Mouse (Mus musculus): ENCODE measurements around the gene Gls. TPM values are rescaled to one million over a fixed set of nuclear protein-coding genes. Genes with fewer than 3 reads are reported as not detected.

Gls gene
- 239 and 271 TPM in 2 replicates for polyA plus RNA-seq (2012; rRNA removed)

- Histone ChIP-seq H3K4me1 (ENCODE audit: control insufficient read depth, insufficient read depth, low read length) (peaks cover 1% of the 10 kb centered on the region; the same call in 1 of the 2 replicates), H3K27ac (ENCODE audit: insufficient read depth, low read length) (peak within 1 kb of the TSS; percentile 99), H3K4me3 (ENCODE audit: insufficient read depth, low read length) (peak within 1 kb of the TSS; percentile 92)
- TF ChIP-seq POLR2A (IDR thresholded peaks at IDR 0.05; ENCODE audit: extremely low read depth, insufficient read depth, low read length) (peak; percentile 96), CTCF (IDR thresholded peaks at IDR 0.05; ENCODE audit: extremely low read depth, insufficient read depth, low read length) (no peak)
These were observed at the start of gene Gls for GRCm38 (mm10) chr1:52233143-52233713. Gls (minus strand) TSS chr1:52233232.

GRCm38 (mm10) chr1:52279831-52280595 lies 47.0 kb upstream of the Gls start:
- TF ChIP-seq POLR2A (IDR thresholded peaks at IDR 0.05; ENCODE audit: extremely low read depth, insufficient read depth, low read length), result no peak
- no peak for TF ChIP-seq CTCF (IDR thresholded peaks at IDR 0.05; ENCODE audit: extremely low read depth, insufficient read depth, low read length)
- Histone ChIP-seq H3K4me1 (ENCODE audit: control insufficient read depth, insufficient read depth, low read length) (peaks cover 2% of the 10 kb centered on the region; the same call in 1 of the 2 replicates), H3K4me3 (ENCODE audit: insufficient read depth, low read length) (no peak overlapping the region), H3K27ac (ENCODE audit: insufficient read depth, low read length) (no peak overlapping the region)

- H3K4me1 ChIP-seq (ENCODE audit: control insufficient read depth, insufficient read depth, low read length), result peaks cover 2% of the 10 kb centered on the region; the same call in 1 of the 2 replicates
- no peak overlapping the region for H3K4me3 ChIP-seq (ENCODE audit: insufficient read depth, low read length)
- no peak overlapping the region for H3K27ac ChIP-seq (ENCODE audit: insufficient read depth, low read length)
- TF ChIP-seq CTCF (IDR thresholded peaks at IDR 0.05; ENCODE audit: extremely low read depth, insufficient read depth, low read length) (no peak), POLR2A (IDR thresholded peaks at IDR 0.05; ENCODE audit: extremely low read depth, insufficient read depth, low read length) (no peak)
These were observed 46.3 kb upstream of the Gls start for GRCm38 (mm10) chr1:52279331-52279730.

- TF ChIP-seq CTCF (IDR thresholded peaks at IDR 0.05; ENCODE audit: extremely low read depth, insufficient read depth, low read length) (no peak), POLR2A (IDR thresholded peaks at IDR 0.05; ENCODE audit: extremely low read depth, insufficient read depth, low read length) (no peak)
- Histone ChIP-seq H3K27ac (ENCODE audit: insufficient read depth, low read length) (no peak overlapping the region), H3K4me1 (ENCODE audit: control insufficient read depth, insufficient read depth, low read length) (peaks cover 2% of the 10 kb centered on the region; the same call in 1 of the 2 replicates), H3K4me3 (ENCODE audit: insufficient read depth, low read length) (no peak overlapping the region)
These were observed 45.0 kb upstream of the Gls start for GRCm38 (mm10) chr1:52278073-52278472.

DNA sequence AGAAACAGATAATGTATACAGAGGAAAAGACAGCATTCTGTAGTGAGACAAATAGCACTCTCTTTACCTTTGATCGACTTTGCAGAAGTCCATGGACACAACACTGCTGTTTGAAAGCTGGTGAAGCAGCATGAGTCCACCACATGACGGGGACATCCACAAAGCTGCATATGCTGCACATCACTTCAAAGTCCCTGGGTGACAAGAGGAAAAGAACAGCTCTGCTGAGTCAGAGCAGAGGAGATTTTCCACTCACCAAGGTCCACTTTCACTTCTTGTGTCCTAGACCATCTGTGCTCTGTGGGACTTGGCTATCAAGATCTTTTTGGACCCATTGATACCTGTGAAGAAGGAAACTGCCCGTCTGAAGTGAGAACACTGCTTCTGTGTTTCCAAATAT lies 41.2 kb upstream of the Gls start:
- TF ChIP-seq CTCF (IDR thresholded peaks at IDR 0.05; ENCODE audit: extremely low read depth, insufficient read depth, low read length) (no peak), POLR2A (IDR thresholded peaks at IDR 0.05; ENCODE audit: extremely low read depth, insufficient read depth, low read length) (no peak)
- Histone ChIP-seq H3K4me1 (ENCODE audit: control insufficient read depth, insufficient read depth, low read length) (peaks cover 2% of the 10 kb centered on the region; the same call in 1 of the 2 replicates), H3K27ac (ENCODE audit: insufficient read depth, low read length) (no peak overlapping the region), H3K4me3 (ENCODE audit: insufficient read depth, low read length) (no peak overlapping the region)

DNA sequence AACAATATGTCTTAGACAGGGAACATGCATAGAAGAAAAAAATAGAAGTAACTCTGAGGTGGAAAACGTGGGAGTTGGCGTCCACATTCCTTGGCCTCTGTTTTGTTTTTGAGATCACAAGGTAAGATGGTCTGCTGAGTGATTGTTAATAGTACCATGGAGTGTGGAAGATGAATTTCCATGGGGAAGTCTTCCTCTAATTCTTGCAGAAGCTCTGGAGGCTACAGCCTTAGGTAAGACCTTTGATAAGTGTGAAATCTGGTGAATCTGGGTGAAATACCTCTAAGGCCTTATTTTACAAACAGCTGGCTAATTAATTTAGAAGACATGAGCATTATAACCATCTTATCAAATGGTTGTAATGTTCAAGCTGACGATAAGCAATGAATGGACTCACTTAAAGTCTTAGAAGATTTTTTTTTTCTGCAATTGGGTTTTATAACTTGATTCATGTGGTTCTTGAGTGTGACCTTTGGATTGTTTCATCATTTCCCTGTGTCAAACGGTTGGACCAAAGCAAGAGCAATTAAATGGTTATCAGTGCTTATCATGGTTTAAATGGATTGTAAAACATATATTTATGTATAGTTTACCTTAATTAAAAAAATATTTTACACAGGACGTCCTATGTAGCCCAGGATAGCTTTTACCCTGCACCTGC lies 39.1 kb upstream of the Gls start:
- no peak for TF ChIP-seq CTCF (IDR thresholded peaks at IDR 0.05; ENCODE audit: extremely low read depth, insufficient read depth, low read length)
- no peak for TF ChIP-seq POLR2A (IDR thresholded peaks at IDR 0.05; ENCODE audit: extremely low read depth, insufficient read depth, low read length)
- peaks cover 2% of the 10 kb centered on the region; the same call in 1 of the 2 replicates for H3K4me1 ChIP-seq (ENCODE audit: control insufficient read depth, insufficient read depth, low read length)
- H3K27ac ChIP-seq (ENCODE audit: insufficient read depth, low read length), result no peak overlapping the region
- no peak overlapping the region for H3K4me3 ChIP-seq (ENCODE audit: insufficient read depth, low read length)

GRCm38 (mm10) chr1:52270354-52270753 lies 37.3 kb upstream of the Gls start:
- Histone ChIP-seq H3K27ac (ENCODE audit: insufficient read depth, low read length) (no peak overlapping the region), H3K4me3 (ENCODE audit: insufficient read depth, low read length) (no peak overlapping the region), H3K4me1 (ENCODE audit: control insufficient read depth, insufficient read depth, low read length) (peaks cover 2% of the 10 kb centered on the region; the same call in 1 of the 2 replicates)
- TF ChIP-seq POLR2A (IDR thresholded peaks at IDR 0.05; ENCODE audit: extremely low read depth, insufficient read depth, low read length) (no peak), CTCF (IDR thresholded peaks at IDR 0.05; ENCODE audit: extremely low read depth, insufficient read depth, low read length) (no peak)

- Histone ChIP-seq H3K4me1 (ENCODE audit: control insufficient read depth, insufficient read depth, low read length) (peaks cover 2% of the 10 kb centered on the region; the same call in 1 of the 2 replicates), H3K27ac (ENCODE audit: insufficient read depth, low read length) (no peak overlapping the region), H3K4me3 (ENCODE audit: insufficient read depth, low read length) (no peak overlapping the region)
- TF ChIP-seq CTCF (IDR thresholded peaks at IDR 0.05; ENCODE audit: extremely low read depth, insufficient read depth, low read length) (no peak), POLR2A (IDR thresholded peaks at IDR 0.05; ENCODE audit: extremely low read depth, insufficient read depth, low read length) (no peak)
These were observed 36.6 kb upstream of the Gls start for GRCm38 (mm10) chr1:52269596-52269995.

DNA sequence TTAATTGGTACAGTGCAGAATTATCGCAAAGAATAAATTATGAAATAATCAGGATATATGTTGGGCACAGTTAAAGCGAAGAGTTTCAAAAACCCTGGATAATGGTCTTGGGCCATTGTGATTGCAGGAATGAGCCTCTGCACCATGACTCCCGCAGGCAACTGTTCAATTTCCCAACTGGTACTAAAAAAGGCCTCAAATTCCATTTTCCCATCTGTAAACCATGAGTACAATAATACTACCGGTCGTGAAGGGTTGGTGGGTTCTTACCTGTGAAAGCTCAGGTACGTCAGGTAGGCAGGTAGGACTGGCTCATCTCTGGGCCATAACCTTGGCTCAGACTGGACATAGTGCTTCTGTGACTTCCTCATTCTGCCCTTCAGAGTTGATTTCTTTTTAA lies 35.0 kb upstream of the Gls start:
- Histone ChIP-seq H3K27ac (ENCODE audit: insufficient read depth, low read length) (no peak overlapping the region), H3K4me3 (ENCODE audit: insufficient read depth, low read length) (no peak overlapping the region)

More for the DNA sequence above, 35.0 kb upstream of the Gls start:
- peaks cover 2% of the 10 kb centered on the region; the same call in 1 of the 2 replicates for H3K4me1 ChIP-seq (ENCODE audit: control insufficient read depth, insufficient read depth, low read length)
- TF ChIP-seq CTCF (IDR thresholded peaks at IDR 0.05; ENCODE audit: extremely low read depth, insufficient read depth, low read length), result no peak
- no peak for TF ChIP-seq POLR2A (IDR thresholded peaks at IDR 0.05; ENCODE audit: extremely low read depth, insufficient read depth, low read length)

Data from cortical plate, adult 2 months (tissue).